Mouse (Mus musculus) cortical plate, adult 2 months (tissue): ENCODE data around the gene Dhrs3.

Experiments used
- CTCF ChIP-seq: fragments of 200-500 bp; IDR thresholded peaks from 2 replicates; pipeline ENCODE4 v1.5.1; 2011; ENCODE audit warnings: mild to moderate bottlenecking, control low read depth, low read length; ENCODE audit not compliant: insufficient read depth; ENCODE audit errors: extremely low read depth
- POLR2A ChIP-seq: fragments of 200-500 bp; IDR thresholded peaks from 2 replicates; pipeline ENCODE4 v1.6.1; 2011; ENCODE audit warnings: mild to moderate bottlenecking, low read length, control low read depth; ENCODE audit not compliant: insufficient read depth; ENCODE audit errors: extremely low read depth

GRCm38 (mm10) chr4:144894487-144895210, 2.0 kb downstream of the Dhrs3 start:
- TF ChIP-seq POLR2A, result no peak
- no peak for TF ChIP-seq CTCF
